Comparison of ENCODE assay signal across 23 mouse cellular contexts in the genomic region with DNA sequence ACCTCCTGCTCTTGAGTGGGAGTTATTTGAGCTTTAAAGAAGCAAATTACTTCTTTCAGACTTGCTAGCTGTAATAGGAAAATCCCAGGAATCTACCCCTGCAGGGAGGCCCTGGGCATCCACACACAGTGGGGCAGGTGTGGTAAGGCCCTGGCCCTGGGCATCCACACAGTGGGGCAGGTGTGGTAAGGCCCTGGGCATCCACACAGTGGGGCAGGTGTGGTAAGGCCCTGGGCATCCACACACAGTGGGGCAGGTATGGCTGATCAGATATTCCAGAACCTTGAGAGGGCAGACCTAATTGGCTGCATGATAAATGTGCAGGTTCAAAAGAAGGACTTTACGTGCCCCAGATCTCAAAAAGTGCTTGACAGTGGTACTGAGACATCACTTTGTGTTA.
"Had no signal": no experiment of that assay in that cellular context is flagged by ENCODE, and none has a peak within 500 bp of the region (broad histone marks: within the 10 kb centered on the region; RNA-seq: fewer than 3 reads in every experiment).

No protein-coding gene starts in this region.

- H3K27ac ChIP-seq: intestine, embryonic 15.5 days; kidney, postnatal 0 days; layer of hippocampus, adult 2 months; limb, embryonic 10.5 days; limb, embryonic 13.5 days; lung, embryonic 15.5 days; midbrain, embryonic 12.5 days; midbrain, embryonic 15.5 days; neural tube, embryonic 12.5 days; neural tube, embryonic 15.5 days; stomach, postnatal 0 days had no signal

- H3K4me1 ChIP-seq: intestine, embryonic 15.5 days; limb, embryonic 10.5 days; midbrain, embryonic 15.5 days had no signal

- H3K4me2 ChIP-seq: intestine, embryonic 15.5 days; limb, embryonic 13.5 days; lung, embryonic 15.5 days; midbrain, embryonic 12.5 days; midbrain, embryonic 15.5 days; neural tube, embryonic 12.5 days; neural tube, embryonic 15.5 days had no signal

- ATAC-seq: intestine, embryonic 15.5 days; midbrain, embryonic 15.5 days had no signal

- H3K36me3 ChIP-seq: midbrain, embryonic 12.5 days; midbrain, embryonic 15.5 days; neural tube, embryonic 12.5 days; neural tube, embryonic 15.5 days had no signal

- DNase-seq: kidney, adult 18-20 months; kidney, postnatal 25 days; layer of hippocampus, adult 9-11 months; lung, adult 18-20 months; lung, postnatal 10 days; lung, postnatal 36 days; right cerebral cortex, adult 18-20 months; right cerebral cortex, postnatal 14 days; right cerebral cortex, postnatal 4 days; thymus, adult 2 months; thymus, postnatal 14 days; thymus, postnatal 4 days had no signal

- H3K4me3 ChIP-seq: intestine, embryonic 15.5 days; layer of hippocampus, adult 2 months; limb, embryonic 10.5 days; limb, embryonic 13.5 days; lung, embryonic 15.5 days; midbrain, embryonic 12.5 days; midbrain, embryonic 15.5 days; neural tube, embryonic 12.5 days; neural tube, embryonic 15.5 days had no signal

- H3K27me3 ChIP-seq: intestine, embryonic 15.5 days; limb, embryonic 13.5 days; lung, embryonic 15.5 days; midbrain, embryonic 12.5 days; midbrain, embryonic 15.5 days; neural tube, embryonic 12.5 days; neural tube, embryonic 15.5 days had no signal

- H3K9ac ChIP-seq: intestine, embryonic 15.5 days; limb, embryonic 13.5 days; lung, embryonic 15.5 days; midbrain, embryonic 12.5 days; midbrain, embryonic 15.5 days; neural tube, embryonic 12.5 days; neural tube, embryonic 15.5 days had no signal

- H3K9me3 ChIP-seq: intestine, embryonic 15.5 days; limb, embryonic 10.5 days; limb, embryonic 13.5 days; lung, embryonic 15.5 days; midbrain, embryonic 12.5 days; midbrain, embryonic 15.5 days; neural tube, embryonic 12.5 days; neural tube, embryonic 15.5 days had no signal
